Mouse (Mus musculus) CH12.LX (cell line): Measurements from ENCODE around the gene Ppp2r5c. TPM values are rescaled to one million over a fixed set of nuclear protein-coding genes. Genes with fewer than 3 reads are reported as not detected.

Experiments used
- DNase-seq: peaks from one replicate; pipeline ENCODE4 v3.0.0-alpha.2; 2013; ENCODE audit errors: extremely low read depth
- H3K27ac ChIP-seq: 2 replicates; pipeline ENCODE4 v1.5.1; 2012; ENCODE audit warnings: low read depth, mild to moderate bottlenecking, control low read depth, moderate library complexity; ENCODE audit not compliant: insufficient read depth
- H3K27me3 ChIP-seq: replicated peaks from 2 replicates; pipeline ENCODE3; 2012; ENCODE audit warnings: inconsistent platforms
- H3K36me3 ChIP-seq, 2 experiments: replicated peaks in 1 of 2; 2 replicates each; pipeline versions ENCODE3 to v1.6.1; 2012; ENCODE audit warnings: inconsistent platforms in 1 of 2, low read length in 1 of 2, mild to moderate bottlenecking in 1 of 2, mixed read lengths in 1 of 2, moderate library complexity in 1 of 2; ENCODE audit not compliant: control insufficient read depth in 1 of 2, insufficient read depth in 1 of 2
- H3K4me1 ChIP-seq, 2 experiments: 2 replicates each; pipeline ENCODE4 v1.6.1; 2012; ENCODE audit warnings: inconsistent platforms in 1 of 2, moderate library complexity in 1 of 2; ENCODE audit not compliant: insufficient read depth in 2 of 2, control insufficient read depth in 1 of 2
- H3K4me2 ChIP-seq: 2 replicates; pipeline ENCODE4 v1.6.1; 2012; ENCODE audit warnings: low read depth, mild to moderate bottlenecking, control low read depth; ENCODE audit not compliant: poor library complexity, insufficient read depth, severe bottlenecking
- H3K4me3 ChIP-seq, 3 experiments: fragments of 150-350 bp in 1 of 3; sonication (generic) in 1 of 3; replicated peaks in 1 of 3; 2 replicates each; pipeline versions ENCODE3 to v1.5.1; 2011 to 2012; ENCODE audit warnings: low read depth in 2 of 3, low read length in 2 of 3, mild to moderate bottlenecking in 2 of 3, moderate library complexity in 2 of 3, control low read depth in 1 of 3, improper control_type of control experiment in 1 of 3, inconsistent platforms in 1 of 3, mixed read lengths in 1 of 3; ENCODE audit not compliant: poor library complexity in 1 of 3
- H3K79me2 ChIP-seq: replicated peaks from 2 replicates; pipeline ENCODE4 v1.6.1; 2012; ENCODE audit warnings: mild to moderate bottlenecking, moderate library complexity; ENCODE audit not compliant: control insufficient read depth, poor library complexity, insufficient read depth, severe bottlenecking; ENCODE audit errors: extremely low read depth
- H3K9ac ChIP-seq: 2 replicates; pipeline ENCODE4 v1.6.1; 2012; ENCODE audit warnings: low read depth, mild to moderate bottlenecking, control low read depth, moderate library complexity; ENCODE audit not compliant: insufficient read depth
- H3K9me3 ChIP-seq: replicated peaks from 2 replicates; pipeline ENCODE3; 2012; ENCODE audit warnings: low read length, inconsistent platforms, mixed read lengths
- CHD1 ChIP-seq: IDR thresholded peaks from 2 replicates; pipeline ENCODE4 v1.6.1; 2012; ENCODE audit warnings: low read depth, low read length, improper control_type of control experiment, inconsistent platforms
- CHD2 ChIP-seq: IDR thresholded peaks from 2 replicates; pipeline ENCODE4 v1.6.1; 2011; ENCODE audit warnings: low read length, improper control_type of control experiment
- CTCF ChIP-seq, 2 experiments: IDR thresholded peaks in 1 of 2; conservative IDR thresholded peaks in 1 of 2; 2 replicates each; pipeline ENCODE4 v1.5.1; 2011 to 2012; ENCODE audit warnings: low read depth in 2 of 2, low read length in 2 of 2, improper control_type of control experiment in 1 of 2, inconsistent platforms in 1 of 2, mild to moderate bottlenecking in 1 of 2, moderate library complexity in 1 of 2
- E2F4 ChIP-seq: IDR thresholded peaks from 2 replicates; pipeline ENCODE4 v1.6.1; 2011; ENCODE audit warnings: low read depth, low read length, improper control_type of control experiment; ENCODE audit not compliant: insufficient replicate concordance
- ELF1 ChIP-seq: IDR thresholded peaks from 2 replicates; pipeline ENCODE4 v1.6.1; 2014; ENCODE audit warnings: low read depth, mild to moderate bottlenecking, inconsistent platforms, low read length, improper control_type of control experiment
- ETS1 ChIP-seq: conservative IDR thresholded peaks from 2 replicates; pipeline ENCODE4 v1.6.1; 2012; ENCODE audit warnings: low read depth, mild to moderate bottlenecking, inconsistent platforms, low read length, improper control_type of control experiment, moderate library complexity
- GABPA ChIP-seq: IDR thresholded peaks from 2 replicates; pipeline ENCODE4 v1.6.1; 2012; ENCODE audit warnings: low read depth, low read length, improper control_type of control experiment, inconsistent platforms; ENCODE audit not compliant: insufficient replicate concordance
- HCFC1 ChIP-seq: IDR thresholded peaks from 2 replicates; pipeline ENCODE4 v1.6.1; 2012; ENCODE audit warnings: low read depth, mild to moderate bottlenecking, inconsistent platforms, low read length, improper control_type of control experiment
- IRF4 ChIP-seq: IDR thresholded peaks from 2 replicates; pipeline ENCODE4 v1.6.1; 2014; ENCODE audit warnings: low read depth, mild to moderate bottlenecking, inconsistent platforms, low read length, improper control_type of control experiment
- JUN ChIP-seq: IDR thresholded peaks from 2 replicates; pipeline ENCODE4 v1.6.1; 2011; ENCODE audit warnings: low read depth, mild to moderate bottlenecking, low read length, improper control_type of control experiment, moderate library complexity; ENCODE audit not compliant: insufficient read depth
- JUND ChIP-seq: conservative IDR thresholded peaks from 2 replicates; pipeline ENCODE4 v1.6.1; 2011; ENCODE audit warnings: low read depth, low read length, improper control_type of control experiment
- KAT2A ChIP-seq: IDR thresholded peaks from 2 replicates; pipeline ENCODE4 v1.6.1; 2012; ENCODE audit warnings: low read length, improper control_type of control experiment, inconsistent platforms; ENCODE audit not compliant: insufficient replicate concordance
- MAFK ChIP-seq: IDR thresholded peaks from 2 replicates; pipeline ENCODE4 v1.6.1; 2011; ENCODE audit warnings: low read length, improper control_type of control experiment; ENCODE audit not compliant: insufficient replicate concordance
- MAX ChIP-seq: IDR thresholded peaks from 2 replicates; pipeline ENCODE4 v1.6.1; 2011; ENCODE audit warnings: low read length, improper control_type of control experiment
- NELFE ChIP-seq: IDR thresholded peaks from 2 replicates; pipeline ENCODE4 v1.6.1; 2011; ENCODE audit warnings: low read depth, low read length, improper control_type of control experiment
- PAX5 ChIP-seq: IDR thresholded peaks from 2 replicates; pipeline ENCODE4 v1.6.1; 2012; ENCODE audit warnings: low read length, inconsistent platforms, mixed read lengths
- POLR2A ChIP-seq: IDR thresholded peaks from 2 replicates; pipeline ENCODE4 v1.6.1; 2011; ENCODE audit warnings: low read depth, mild to moderate bottlenecking, improper control_type of control experiment, low read length
- SIN3A ChIP-seq: IDR thresholded peaks from 2 replicates; pipeline ENCODE4 v1.6.1; 2012; ENCODE audit warnings: low read length, improper control_type of control experiment, inconsistent platforms
- UBTF ChIP-seq: IDR thresholded peaks from 2 replicates; pipeline ENCODE4 v1.6.1; 2012; ENCODE audit warnings: low read depth, mild to moderate bottlenecking, inconsistent platforms, low read length, improper control_type of control experiment, moderate library complexity
- USF2 ChIP-seq: conservative IDR thresholded peaks from 2 replicates; pipeline ENCODE4 v1.6.1; 2011; ENCODE audit warnings: low read depth, low read length, improper control_type of control experiment
- ZC3H11A ChIP-seq: IDR thresholded peaks from 2 replicates; pipeline ENCODE4 v1.6.1; 2012; ENCODE audit warnings: low read depth, mild to moderate bottlenecking, inconsistent platforms, low read length, improper control_type of control experiment
- ZKSCAN1 ChIP-seq: IDR thresholded peaks from 2 replicates; pipeline ENCODE4 v1.6.1; 2012; ENCODE audit warnings: low read depth, inconsistent platforms, low read length, improper control_type of control experiment, borderline replicate concordance
- ZMIZ1 ChIP-seq: IDR thresholded peaks from 2 replicates; pipeline ENCODE4 v1.6.1; 2012; ENCODE audit warnings: low read depth, mild to moderate bottlenecking, inconsistent platforms, low read length, improper control_type of control experiment
- dilution Hi-C: fragments of 300-500 bp; cut with MboI; formaldehyde crosslinking; loops from 2 replicates; pipeline ENCODE4 v1.14.3; 2020; ENCODE audit warnings: low sequenced_read_pairs; ENCODE audit not compliant: extremely low pct_unique_long_range_greater_than_20kb, extremely low pct_ligation_motif_present
- in situ Hi-C: fragments of 300-500 bp; cut with MboI; formaldehyde crosslinking; loops from 3 replicates; pipeline ENCODE4 v1.14.3; 2019; ENCODE audit warnings: low sequenced_read_pairs, low pct_ligation_motif_present, low pct_unique_long_range_greater_than_20kb, mixed read lengths
- polyA plus RNA-seq: library from polyadenylated mRNA; unstranded; fragments of >175 nt; gene quantifications from 2 replicates; pipeline ENCODE4 v1.2.1, GENCODE M21; 2012; ENCODE audit warnings: low read depth; ENCODE audit not compliant: insufficient read length
- total RNA-seq, 2 experiments: library from RNA; depleted of rRNA; stranded (reverse); fragments of 300-350 nt in 1 of 2; fragments of >200 nt in 1 of 2; gene quantifications; 2 replicates each; pipeline ENCODE4 v1.2.3; 2012 to 2014

Ppp2r5c gene
- total and polyA plus RNA-seq, 3 experiments: 71.6 to 111 (median 97.7) TPM

- in situ Hi-C loops (no loop called here), dilution Hi-C loops (no loop called here)
- Histone ChIP-seq H3K4me2 (no peak overlapping the region), H3K79me2 (no peaks in the 10 kb centered on the region), H3K36me3 (no peaks in the 10 kb centered on the region), H3K4me3 (no peak overlapping the region), H3K9ac (no peak overlapping the region), H3K27ac (no peak overlapping the region), H3K27me3 (peaks cover 2% of the 10 kb centered on the region), H3K9me3 (no peaks in the 10 kb centered on the region), H3K4me1 (peaks cover 0 to 11% of the 10 kb centered on the region in 2 experiments; a peak in 2 of 4 replicates)
- no peak for DNase-seq
- TF ChIP-seq MAX (no peak), JUN (no peak), KAT2A (no peak), E2F4 (no peak), CHD1 (no peak), HCFC1 (no peak), POLR2A (no peak)
These were observed 20.4 kb upstream of the Ppp2r5c start for GRCm38 (mm10) chr12:110426417-110427010.

GRCm38 (mm10) chr12:110429340-110429973 is 17.5 kb upstream of the Ppp2r5c start:
- Histone ChIP-seq H3K4me2 (no peak overlapping the region), H3K9me3 (no peaks in the 10 kb centered on the region), H3K79me2 (no peaks in the 10 kb centered on the region), H3K4me1 (peaks cover 0 to 13% of the 10 kb centered on the region in 2 experiments; a peak in 2 of 4 replicates), H3K4me3 (no peak overlapping the region), H3K36me3 (no peaks in the 10 kb centered on the region), H3K27ac (no peak overlapping the region), H3K27me3 (peaks cover 16% of the 10 kb centered on the region), H3K9ac (no peak overlapping the region)
- in situ Hi-C loops: no loop called here
- dilution Hi-C loops: no loop called here
- DNase-seq: no peak
- no peak for TF ChIP-seq IRF4
- no peak for TF ChIP-seq E2F4
- no peak for TF ChIP-seq CTCF (conservative IDR thresholded peaks at IDR 0.05 in 1 of 2, IDR thresholded peaks at IDR 0.05 in 1 of 2; ENCODE audit: low read depth in 2 of 2, low read length in 2 of 2)
- no peak for TF ChIP-seq JUND
- no peak for TF ChIP-seq JUN
- no peak for TF ChIP-seq MAX
- no peak for TF ChIP-seq ETS1
- TF ChIP-seq ZC3H11A: no peak
- no peak for TF ChIP-seq NELFE
- TF ChIP-seq UBTF: no peak
- no peak for TF ChIP-seq ZKSCAN1
- TF ChIP-seq MAFK: no peak
- no peak for TF ChIP-seq PAX5
- TF ChIP-seq ELF1: no peak
- no peak for TF ChIP-seq GABPA
- no peak for TF ChIP-seq ZMIZ1
- no peak for TF ChIP-seq CHD1
- no peak for TF ChIP-seq CHD2
- no peak for TF ChIP-seq USF2
- TF ChIP-seq SIN3A: no peak
